Mouse (Mus musculus) MEL (cell line): ENCODE results near the gene Hck. TPM values are rescaled to one million over a fixed set of nuclear protein-coding genes. Genes with fewer than 3 reads are reported as not detected.

Source experiments
- DNase-seq: peaks from one replicate; pipeline ENCODE4 v3.0.0; 2011; ENCODE audit warnings: low read depth, low spot score
- H3K27ac ChIP-seq: 2 replicates; pipeline ENCODE4 v1.5.1; 2012; ENCODE audit warnings: low read depth, mild to moderate bottlenecking, control low read depth, low read length, moderate library complexity; ENCODE audit not compliant: control insufficient read depth
- H3K27me3 ChIP-seq, 2 experiments: fragments of 150-350 bp in 1 of 2; sonication (generic) in 1 of 2; 2 replicates each; pipeline ENCODE4 v1.6.1; 2012; ENCODE audit warnings: low read length in 2 of 2, mild to moderate bottlenecking in 2 of 2, improper control_type of control experiment in 1 of 2, moderate library complexity in 1 of 2; ENCODE audit not compliant: insufficient read depth in 2 of 2, control insufficient read depth in 1 of 2
- H3K36me3 ChIP-seq, 2 experiments: 2 replicates each; pipeline ENCODE4 v1.6.1; 2012 to 2014; ENCODE audit warnings: low read length in 2 of 2, improper control_type of control experiment in 1 of 2, inconsistent platforms in 1 of 2, mild to moderate bottlenecking in 1 of 2; ENCODE audit not compliant: insufficient read depth in 2 of 2, control insufficient read depth in 1 of 2
- H3K4me1 ChIP-seq, 2 experiments: fragments of 150-350 bp in 1 of 2; sonication (generic) in 1 of 2; 2 replicates each; pipeline ENCODE4 v1.6.1; 2012; ENCODE audit warnings: low read length in 2 of 2, improper control_type of control experiment in 1 of 2, mild to moderate bottlenecking in 1 of 2; ENCODE audit not compliant: insufficient read depth in 2 of 2, control insufficient read depth in 1 of 2
- H3K4me3 ChIP-seq, 2 experiments: fragments of 150-350 bp in 1 of 2; sonication (generic) in 1 of 2; 2 replicates each; pipeline ENCODE4 v1.5.1; 2012; ENCODE audit warnings: low read depth in 2 of 2, low read length in 2 of 2, mild to moderate bottlenecking in 2 of 2, moderate library complexity in 2 of 2, control low read depth in 1 of 2, improper control_type of control experiment in 1 of 2; ENCODE audit not compliant: control insufficient read depth in 1 of 2, insufficient read depth in 1 of 2
- H3K79me2 ChIP-seq: 2 replicates; pipeline ENCODE4 v1.6.1; 2012; ENCODE audit warnings: mild to moderate bottlenecking, low read length, moderate library complexity; ENCODE audit not compliant: control insufficient read depth, poor library complexity, insufficient read depth
- H3K9ac ChIP-seq: 2 replicates; pipeline ENCODE4 v1.6.1; 2012; ENCODE audit warnings: low read depth, mild to moderate bottlenecking, control low read depth, low read length, moderate library complexity; ENCODE audit not compliant: control insufficient read depth, poor library complexity, severe bottlenecking
- H3K9me3 ChIP-seq: fragments of 150-350 bp; sonication (generic); replicated peaks from 2 replicates; pipeline ENCODE4 v1.6.1; 2012; ENCODE audit warnings: mild to moderate bottlenecking, low read length, improper control_type of control experiment, moderate library complexity; ENCODE audit not compliant: insufficient read depth
- CHD1 ChIP-seq: IDR thresholded peaks from 2 replicates; pipeline ENCODE4 v1.6.1; 2012; ENCODE audit warnings: low read depth, mild to moderate bottlenecking, inconsistent platforms, low read length, improper control_type of control experiment
- CHD2 ChIP-seq: IDR thresholded peaks from 2 replicates; pipeline ENCODE4 v1.6.1; 2011; ENCODE audit warnings: low read length, improper control_type of control experiment
- CTCF ChIP-seq, 3 experiments: IDR thresholded peaks in 2 of 3; conservative IDR thresholded peaks in 1 of 3; 2 replicates each; pipeline ENCODE4 v1.5.1; 2011 to 2012; ENCODE audit warnings: low read length in 3 of 3, low read depth in 2 of 3, mild to moderate bottlenecking in 2 of 3, improper control_type of control experiment in 1 of 3, inconsistent platforms in 1 of 3, mixed read lengths in 1 of 3, moderate library complexity in 1 of 3; ENCODE audit not compliant: control insufficient read depth in 1 of 3, insufficient read depth in 1 of 3, poor library complexity in 1 of 3, severe bottlenecking in 1 of 3
- E2F4 ChIP-seq: IDR thresholded peaks from 2 replicates; pipeline ENCODE4 v1.6.1; 2011; ENCODE audit warnings: low read depth, low read length, improper control_type of control experiment, borderline replicate concordance
- ELF1 ChIP-seq: IDR thresholded peaks from 2 replicates; pipeline ENCODE4 v1.6.1; 2014; ENCODE audit warnings: low read depth, mild to moderate bottlenecking, inconsistent platforms, low read length, improper control_type of control experiment, moderate library complexity
- GABPA ChIP-seq: IDR thresholded peaks from 2 replicates; pipeline ENCODE4 v1.6.1; 2012; ENCODE audit warnings: low read depth, mild to moderate bottlenecking, inconsistent platforms, low read length, improper control_type of control experiment, moderate library complexity
- KAT2A ChIP-seq: conservative IDR thresholded peaks from 2 replicates; pipeline ENCODE4 v1.6.1; 2012; ENCODE audit warnings: low read depth, low read length, improper control_type of control experiment, inconsistent platforms
- MAFK ChIP-seq: IDR thresholded peaks from 2 replicates; pipeline ENCODE4 v1.6.1; 2011; ENCODE audit warnings: low read depth, mild to moderate bottlenecking, low read length, improper control_type of control experiment, borderline replicate concordance
- MXI1 ChIP-seq: IDR thresholded peaks from 2 replicates; pipeline ENCODE4 v1.6.1; 2011; ENCODE audit warnings: mild to moderate bottlenecking, low read depth, low read length, improper control_type of control experiment
- MYB ChIP-seq: IDR thresholded peaks from 2 replicates; pipeline ENCODE4 v1.6.1; 2011; ENCODE audit warnings: mild to moderate bottlenecking, low read depth, low read length, improper control_type of control experiment
- MYC ChIP-seq: IDR thresholded peaks from 2 replicates; pipeline ENCODE4 v1.6.1; 2011; ENCODE audit warnings: low read depth, mild to moderate bottlenecking, low read length, improper control_type of control experiment, moderate library complexity
- NELFE ChIP-seq: IDR thresholded peaks from 2 replicates; pipeline ENCODE4 v1.6.1; 2011; ENCODE audit warnings: low read depth, low read length, improper control_type of control experiment
- NRF1 ChIP-seq: IDR thresholded peaks from 2 replicates; pipeline ENCODE4 v1.6.1; 2014; ENCODE audit warnings: low read depth, mild to moderate bottlenecking, inconsistent platforms, low read length, improper control_type of control experiment, moderate library complexity; ENCODE audit not compliant: poor library complexity, insufficient read depth, severe bottlenecking
- POLR2A ChIP-seq, 2 experiments: IDR thresholded peaks; 2 replicates each; pipeline ENCODE4 v1.6.1; 2011 to 2012; ENCODE audit warnings: low read length in 2 of 2, mild to moderate bottlenecking in 2 of 2, control low read depth in 1 of 2, improper control_type of control experiment in 1 of 2, low read depth in 1 of 2, moderate library complexity in 1 of 2; ENCODE audit not compliant: control insufficient read depth in 1 of 2, insufficient read depth in 1 of 2, poor library complexity in 1 of 2
- POLR2AphosphoS2 ChIP-seq: IDR thresholded peaks from 2 replicates; pipeline ENCODE4 v1.6.1; 2011; ENCODE audit warnings: low read length, improper control_type of control experiment
- RAD21 ChIP-seq: IDR thresholded peaks from 2 replicates; pipeline ENCODE4 v1.6.1; 2011; ENCODE audit warnings: mild to moderate bottlenecking, low read depth, low read length, improper control_type of control experiment
- RCOR1 ChIP-seq: IDR thresholded peaks from 2 replicates; pipeline ENCODE4 v1.6.1; 2012; ENCODE audit warnings: low read depth, mild to moderate bottlenecking, inconsistent platforms, low read length, improper control_type of control experiment
- SIN3A ChIP-seq: IDR thresholded peaks from 2 replicates; pipeline ENCODE4 v1.6.1; 2012; ENCODE audit warnings: low read length, improper control_type of control experiment, inconsistent platforms
- SMC3 ChIP-seq: IDR thresholded peaks from 2 replicates; pipeline ENCODE4 v1.6.1; 2011; ENCODE audit warnings: low read depth, low read length, improper control_type of control experiment
- TBP ChIP-seq: IDR thresholded peaks from 2 replicates; pipeline ENCODE4 v1.8.0; 2011; ENCODE audit warnings: low read depth, low read length, improper control_type of control experiment
- TCF12 ChIP-seq: IDR thresholded peaks from 2 replicates; pipeline ENCODE4 v1.6.1; 2014; ENCODE audit warnings: low read depth, mild to moderate bottlenecking, inconsistent platforms, low read length, improper control_type of control experiment, moderate library complexity
- UBTF ChIP-seq: IDR thresholded peaks from 2 replicates; pipeline ENCODE4 v1.6.1; 2012; ENCODE audit warnings: low read depth, mild to moderate bottlenecking, inconsistent platforms, low read length, improper control_type of control experiment, moderate library complexity, borderline replicate concordance; ENCODE audit not compliant: insufficient read depth
- ZC3H11A ChIP-seq: IDR thresholded peaks from 2 replicates; pipeline ENCODE4 v1.6.1; 2012; ENCODE audit warnings: low read depth, mild to moderate bottlenecking, inconsistent platforms, low read length, improper control_type of control experiment
- ZMIZ1 ChIP-seq: IDR thresholded peaks from 2 replicates; pipeline ENCODE4 v1.6.1; 2012; ENCODE audit warnings: low read depth, mild to moderate bottlenecking, inconsistent platforms, low read length, improper control_type of control experiment, moderate library complexity
- polyA plus RNA-seq, 2 experiments: library from polyadenylated mRNA; stranded (reverse) in 1 of 2; unstranded in 1 of 2; fragments of >175 nt in 1 of 2; fragments of >200 nt in 1 of 2; gene quantifications; 2 replicates each; pipeline versions ENCODE4 v1.2.1 to v1.2.4; 2012; ENCODE audit warnings: low replicate concordance in 2 of 2, low read depth in 1 of 2; ENCODE audit not compliant: insufficient read length in 2 of 2, insufficient read depth in 1 of 2, missing spikeins in 1 of 2
- total RNA-seq: library from RNA; depleted of rRNA; stranded (reverse); fragments of 300-350 nt; gene quantifications from 2 replicates; pipeline ENCODE4 v1.2.3, GENCODE M21; 2012

Hck gene
- total and polyA plus RNA-seq, 3 experiments: not detected

GRCm38 (mm10) chr2:153157270-153157669, 49.0 kb downstream of the Hck start:
- Histone ChIP-seq H3K4me1 (peaks cover 0 to 2% of the 10 kb centered on the region in 2 experiments; a peak in 2 of 4 replicates), H3K79me2 (peaks cover 8% of the 10 kb centered on the region), H3K9me3 (no peaks in the 10 kb centered on the region), H3K4me3 (no peak overlapping the region), H3K27me3 (no peaks in the 10 kb centered on the region), H3K27ac (no peak overlapping the region), H3K9ac (no peak overlapping the region), H3K36me3 (peaks cover 0 to 1% of the 10 kb centered on the region in 2 experiments; a peak in 2 of 4 replicates)
- TF ChIP-seq RAD21 (peak; percentile 77), ZC3H11A (peak; percentile 73), SMC3 (peak; percentile 73), POLR2AphosphoS2 (no peak), CTCF (IDR thresholded peaks at IDR 0.05 in 2 of 3, conservative IDR thresholded peaks at IDR 0.05 in 1 of 3; ENCODE audit: control insufficient read depth in 1 of 3, insufficient read depth in 1 of 3, low read depth in 2 of 3, low read length in 3 of 3, poor library complexity in 1 of 3, severe bottlenecking in 1 of 3) (peak; percentile 67 to 77 (median 68)), NELFE (no peak)
- peak; percentile 76 for DNase-seq

GRCm38 (mm10) chr2:153160133-153160532, 51.9 kb downstream of the Hck start:
- Histone ChIP-seq H3K9me3 (no peaks in the 10 kb centered on the region), H3K4me1 (peaks cover 2 to 8% of the 10 kb centered on the region in 2 experiments; a peak in 2 of 4 replicates), H3K27me3 (no peaks in the 10 kb centered on the region), H3K36me3 (peaks cover 0 to 16% of the 10 kb centered on the region in 2 experiments; a peak in 2 of 4 replicates), H3K79me2 (peaks cover 23% of the 10 kb centered on the region), H3K27ac (no peak overlapping the region), H3K9ac (no peak overlapping the region), H3K4me3 (no peak overlapping the region)
- DNase-seq: no peak
- no peak for TF ChIP-seq ZMIZ1
- peak; percentile 98 for TF ChIP-seq TBP

- no peaks in the 10 kb centered on the region for H3K27me3 ChIP-seq
- H3K9me3 ChIP-seq: no peaks in the 10 kb centered on the region
- peak within 1 kb of the TSS; percentile 92 for H3K9ac ChIP-seq
- H3K4me3 ChIP-seq: peak within 1 kb of the TSS; percentile 74 to 86
- peaks cover 0 to 18% of the 10 kb centered on the region in 2 experiments; a peak in 2 of 4 replicates for H3K36me3 ChIP-seq
- H3K79me2 ChIP-seq: peaks cover 24% of the 10 kb centered on the region
- peaks cover 2 to 9% of the 10 kb centered on the region in 2 experiments; a peak in 3 of 4 replicates for H3K4me1 ChIP-seq
- H3K27ac ChIP-seq: peak within 1 kb of the TSS; percentile 96
- DNase-seq: peak; percentile 96
- no peak for TF ChIP-seq SMC3
- TF ChIP-seq MYC: peak; percentile 97
- no peak for TF ChIP-seq MYB
- TF ChIP-seq NRF1: peak; percentile 34; the same call in 1 of the 2 replicates
- no peak for TF ChIP-seq GABPA
- no peak for TF ChIP-seq RAD21
- no peak for TF ChIP-seq CHD1
- TF ChIP-seq UBTF: no peak
- peak; percentile 88 for TF ChIP-seq MXI1
- TF ChIP-seq RCOR1: no peak
- TF ChIP-seq KAT2A: peak; percentile 79
- peak; percentile 88 for TF ChIP-seq TBP
- peak; percentile 87 for TF ChIP-seq E2F4
- no peak for TF ChIP-seq MAFK
- peak; percentile 88 for TF ChIP-seq ELF1
- TF ChIP-seq TCF12: peak; percentile 73
- TF ChIP-seq CHD2: no peak
- TF ChIP-seq SIN3A: peak; percentile 94
- TF ChIP-seq POLR2A (IDR thresholded peaks at IDR 0.05; ENCODE audit: control insufficient read depth in 1 of 2, insufficient read depth in 1 of 2, low read depth in 1 of 2, low read length in 2 of 2, poor library complexity in 1 of 2): peak; percentile 79 to 88; a peak in 3 of 4 replicates
- TF ChIP-seq NELFE: peak; percentile 85
Measured at GRCm38 (mm10) chr2:153160844-153161683, 52.8 kb downstream of the Hck start, which contains the start of gene Tm9sf4. Gene Tm9sf4 (plus strand): TSS chr2:153161303.
